Mouse (Mus musculus) cerebellum, postnatal 14 days (tissue): ENCODE data around the gene Hdac4.

Experiments
- DNase-seq, 2 experiments: peaks; one replicate each; pipeline ENCODE4 v3.0.0; 2021; ENCODE audit warnings: mixed read lengths in 2 of 2

Gene Hdac4

GRCm38 (mm10) chr1:91959891-91960290, 235.6 kb downstream of the Hdac4 start:
- DNase-seq, result no peak

GRCm38 (mm10) chr1:91959044-91959443, 236.5 kb downstream of the Hdac4 start:
- no peak for DNase-seq

GRCm38 (mm10) chr1:91956229-91956628, 239.3 kb downstream of the Hdac4 start:
- no peak for DNase-seq

- no peak for DNase-seq
Measured at GRCm38 (mm10) chr1:91954954-91955353, 240.5 kb downstream of the Hdac4 start.

GRCm38 (mm10) chr1:91952912-91953311, 242.6 kb downstream of the Hdac4 start:
- no peak for DNase-seq

DNA sequence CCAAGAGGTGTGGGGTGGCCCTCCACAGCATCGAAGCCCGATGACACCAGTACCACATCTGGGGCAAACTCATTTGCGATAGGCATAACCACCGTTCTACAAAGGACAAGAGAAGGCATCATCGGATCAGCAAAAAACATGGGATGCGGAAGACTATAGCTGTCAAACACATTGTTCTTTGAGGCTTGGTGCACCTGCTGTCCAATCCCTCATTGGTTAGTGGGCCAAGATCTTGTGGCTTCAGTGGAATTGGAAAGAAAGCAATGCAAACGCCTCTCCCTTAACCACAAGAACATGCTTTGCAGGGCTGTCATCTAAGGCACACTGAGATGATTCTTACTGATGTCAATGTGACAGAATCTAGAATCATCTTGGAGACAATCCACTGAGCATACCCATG, 248.1 kb downstream of the Hdac4 start:
- no peak for DNase-seq

DNA sequence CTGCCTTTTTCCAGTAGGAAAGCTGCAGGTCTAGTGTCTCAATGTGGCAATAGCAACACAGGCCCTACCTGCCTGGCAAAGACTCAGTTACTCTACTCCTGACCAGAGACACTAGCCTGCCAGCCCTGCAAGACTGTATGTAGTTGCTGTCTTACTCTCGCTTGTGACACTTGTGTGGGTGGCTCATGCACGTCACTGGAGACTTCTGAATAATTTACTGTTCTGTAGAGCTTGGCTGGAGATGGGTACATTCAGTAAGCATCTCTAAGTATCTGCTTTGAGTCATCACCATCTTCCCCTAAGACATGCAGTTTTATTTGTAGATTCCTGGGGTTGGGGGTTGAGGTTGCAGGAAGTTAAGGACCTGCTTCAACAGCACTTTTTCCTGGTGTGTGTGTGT, 252.9 kb downstream of the Hdac4 start:
- DNase-seq, result no peak

DNA sequence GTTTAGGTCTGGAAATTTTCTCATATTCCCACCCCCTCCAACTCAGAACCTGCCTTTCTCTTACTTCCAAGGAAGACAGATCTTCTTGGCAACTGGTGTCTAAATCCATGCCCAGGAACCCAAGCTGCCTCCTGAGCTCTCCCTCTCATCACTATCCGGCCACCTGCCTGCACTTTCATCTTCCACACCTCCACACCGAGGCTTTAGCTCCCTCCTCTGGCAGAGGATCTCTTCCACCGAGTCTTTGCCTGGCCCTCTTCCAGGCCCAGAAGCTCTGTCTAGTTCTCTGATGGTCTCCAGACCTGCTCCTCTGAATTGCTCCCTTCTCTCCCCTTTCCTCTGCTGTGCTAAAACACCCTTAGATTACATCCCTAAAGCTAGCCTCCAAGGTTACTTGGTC, 253.5 kb downstream of the Hdac4 start:
- DNase-seq, result peak; percentile 65 to 70

- no peak for DNase-seq
Measured at GRCm38 (mm10) chr1:91941094-91941493, 254.4 kb downstream of the Hdac4 start.

- no peak for DNase-seq
Measured at GRCm38 (mm10) chr1:91935171-91935570, 260.3 kb downstream of the Hdac4 start.

- no peak for DNase-seq
Measured at GRCm38 (mm10) chr1:91933681-91934080, 261.8 kb downstream of the Hdac4 start.

DNA sequence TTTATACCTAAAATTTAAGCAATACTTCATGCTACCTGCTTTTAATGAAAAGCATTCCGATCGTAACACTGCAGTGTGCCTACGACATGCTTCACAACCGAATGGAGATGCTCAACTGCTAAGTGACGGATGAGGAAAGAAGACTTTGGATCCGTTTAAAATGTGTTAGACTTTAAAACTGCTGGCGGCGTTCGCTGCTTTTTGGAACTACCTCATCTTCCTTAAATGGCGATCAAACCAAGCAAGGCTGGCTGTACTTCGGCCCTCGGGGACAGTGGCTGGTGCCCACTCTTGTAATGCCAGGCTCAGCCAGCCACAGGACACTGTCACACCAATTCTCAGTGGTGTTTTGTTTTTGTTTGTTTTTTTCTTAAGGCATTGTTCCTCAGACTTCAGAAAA, 263.3 kb downstream of the Hdac4 start:
- no peak for DNase-seq

GRCm38 (mm10) chr1:91931786-91932185, 263.7 kb downstream of the Hdac4 start:
- peak; percentile 71 to 76 for DNase-seq

DNA sequence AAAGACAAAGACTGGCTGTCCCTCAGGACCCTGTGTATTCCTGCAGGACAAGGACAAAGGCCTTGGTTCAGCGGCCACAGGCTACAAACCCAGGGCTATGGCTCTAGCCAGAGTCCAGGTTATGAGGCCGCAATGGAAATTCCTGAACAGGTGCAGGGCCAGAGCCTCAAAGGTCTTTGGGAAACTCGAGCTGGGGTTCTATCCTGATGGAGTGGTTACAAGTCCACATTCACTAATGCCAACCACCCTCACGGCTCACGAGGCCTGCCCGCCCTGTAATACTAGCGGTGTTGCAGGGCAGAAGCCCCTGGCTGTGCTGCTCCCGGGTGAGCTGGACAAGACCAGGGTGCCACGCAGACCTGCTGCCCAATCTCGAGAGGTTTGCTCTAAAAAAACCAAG, 264.3 kb downstream of the Hdac4 start:
- no peak for DNase-seq

DNA sequence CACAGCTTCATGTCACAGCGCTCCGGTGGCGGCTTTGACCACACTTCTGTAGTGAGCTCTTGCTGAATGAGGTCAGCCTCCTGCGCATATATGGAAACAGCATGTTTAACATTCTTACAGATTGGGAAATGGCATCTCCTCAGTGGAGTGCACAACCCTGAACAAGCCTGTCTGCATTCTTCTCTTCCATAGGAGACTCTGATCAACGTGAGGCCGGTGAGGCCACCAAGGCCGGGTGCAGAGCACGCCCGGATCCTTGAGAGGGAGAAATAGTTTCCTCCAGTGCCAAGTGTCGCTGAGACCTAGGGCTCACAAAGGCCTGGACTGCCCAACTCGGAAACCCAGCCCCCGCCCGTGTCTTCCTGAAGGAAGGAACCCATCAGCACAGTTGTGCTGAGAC, 266.4 kb downstream of the Hdac4 start:
- no peak for DNase-seq

DNA sequence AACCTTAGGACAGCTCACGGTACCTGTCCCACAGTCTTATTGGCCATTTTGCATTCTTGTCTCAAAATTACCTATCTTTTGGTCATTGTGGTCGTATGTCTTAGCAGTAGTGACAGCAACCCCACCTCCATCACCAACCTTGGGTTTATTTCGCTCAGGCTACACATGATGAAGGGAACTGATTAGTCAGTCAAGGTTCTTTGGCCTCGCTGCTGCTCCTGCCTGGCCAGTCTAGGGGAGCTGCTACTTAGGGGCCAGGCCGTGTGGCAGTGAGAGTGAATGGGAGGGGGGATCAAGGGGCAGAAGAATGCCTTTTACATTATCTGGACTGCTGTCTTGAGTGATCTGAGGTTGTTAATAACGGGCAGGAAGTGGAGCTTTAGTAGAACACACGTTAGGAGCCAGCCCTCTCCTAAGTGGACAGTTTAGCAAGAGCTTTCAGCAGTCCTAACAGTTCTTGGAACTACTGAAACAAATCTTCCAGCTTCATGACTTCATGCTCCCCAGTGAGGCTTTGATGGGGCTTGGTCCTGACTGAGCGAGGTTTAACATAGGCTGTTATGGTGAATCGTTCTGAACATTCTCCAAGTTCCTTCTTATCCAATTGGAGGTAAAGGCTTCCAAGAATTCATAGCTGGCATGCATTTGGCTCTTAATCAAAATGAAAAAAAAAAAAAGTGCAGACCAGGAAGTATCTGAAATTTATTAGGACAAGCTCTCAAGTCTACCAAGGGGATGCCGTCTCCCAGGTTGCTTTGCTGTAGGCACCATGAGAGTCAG, 267.8 kb downstream of the Hdac4 start:
- DNase-seq, result no peak

DNA sequence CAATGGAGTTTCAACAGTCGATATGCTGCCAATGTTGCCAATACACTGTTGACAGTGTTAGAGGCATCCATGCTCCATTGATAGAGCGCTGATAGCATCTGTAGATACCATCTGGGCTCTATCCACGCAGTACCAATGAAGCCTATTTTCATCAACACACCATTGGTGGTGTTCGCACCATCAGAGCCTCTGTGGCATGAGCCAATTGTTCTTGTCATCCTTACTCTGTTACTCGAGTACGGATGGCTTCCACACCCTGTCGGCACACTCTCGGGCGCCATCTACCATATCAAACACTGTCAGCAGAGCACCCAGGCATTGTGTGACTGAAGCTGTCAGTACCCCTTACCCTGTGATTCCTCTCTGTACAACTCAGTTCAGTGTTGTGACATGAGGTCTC, 271.9 kb downstream of the Hdac4 start:
- no peak for DNase-seq

DNA sequence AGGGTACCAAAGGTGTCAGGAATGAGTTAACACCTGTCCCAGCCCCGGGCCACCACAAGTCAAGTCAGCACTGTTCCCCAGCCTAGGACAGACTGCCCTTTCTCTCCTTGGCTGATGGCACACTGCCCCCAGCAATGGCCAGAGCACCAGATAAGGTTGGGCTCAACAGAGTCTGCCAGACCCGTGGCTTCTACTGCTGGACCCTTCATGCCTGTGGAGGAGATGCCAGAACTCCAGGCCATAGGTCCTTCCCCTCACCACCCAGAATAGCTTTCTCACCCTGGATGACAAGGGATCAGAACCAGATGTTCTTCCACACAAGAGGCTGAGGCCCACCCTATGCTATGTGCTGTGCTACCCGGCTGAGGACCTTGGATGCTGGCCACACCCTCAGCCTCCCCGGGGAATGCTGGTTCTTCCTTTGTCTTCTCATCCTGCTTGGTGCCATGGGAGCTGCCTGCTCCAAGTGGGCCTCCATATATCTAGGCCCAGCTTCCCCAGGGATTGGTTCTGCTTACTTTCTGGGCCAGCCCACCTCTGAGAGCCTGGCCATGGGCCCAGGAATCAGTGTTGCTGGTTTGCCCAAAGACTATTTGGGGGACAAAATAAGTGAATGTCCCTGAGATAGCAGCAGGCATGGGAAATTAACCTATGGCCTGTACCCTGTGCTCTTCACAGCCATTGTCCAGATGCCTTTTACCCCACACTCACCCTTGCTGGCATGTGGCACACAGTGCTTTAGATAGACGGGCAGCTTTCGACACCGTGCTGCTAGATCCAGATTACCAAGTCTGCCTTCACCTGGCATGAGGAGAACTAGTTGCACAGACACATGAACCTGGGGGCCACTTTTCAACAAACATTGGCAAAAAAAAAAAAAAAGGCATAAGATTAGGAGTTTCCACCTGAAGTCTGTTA, 273.0 kb downstream of the Hdac4 start:
- no peak for DNase-seq

GRCm38 (mm10) chr1:91921702-91922101, 273.8 kb downstream of the Hdac4 start:
- no peak for DNase-seq

DNA sequence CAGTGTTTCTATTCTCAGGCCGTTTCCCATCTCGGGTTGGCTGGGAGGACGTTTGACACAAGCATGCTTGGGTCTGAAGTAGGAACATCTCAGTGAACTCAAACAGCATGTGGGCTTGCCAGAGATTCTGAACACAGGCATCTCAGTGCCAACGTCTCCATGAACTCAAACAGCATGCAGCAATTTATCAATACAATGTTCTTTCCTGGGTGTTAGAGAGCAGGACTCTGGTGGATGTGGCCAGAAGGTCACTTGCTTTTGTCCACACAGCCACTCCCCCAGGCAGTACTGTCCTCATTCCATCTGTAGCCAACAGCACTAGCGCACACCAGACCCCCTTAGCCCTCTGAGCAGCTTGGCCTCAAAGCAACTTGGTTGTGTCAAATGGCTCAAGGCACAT, 274.2 kb downstream of the Hdac4 start:
- DNase-seq, result no peak

DNA sequence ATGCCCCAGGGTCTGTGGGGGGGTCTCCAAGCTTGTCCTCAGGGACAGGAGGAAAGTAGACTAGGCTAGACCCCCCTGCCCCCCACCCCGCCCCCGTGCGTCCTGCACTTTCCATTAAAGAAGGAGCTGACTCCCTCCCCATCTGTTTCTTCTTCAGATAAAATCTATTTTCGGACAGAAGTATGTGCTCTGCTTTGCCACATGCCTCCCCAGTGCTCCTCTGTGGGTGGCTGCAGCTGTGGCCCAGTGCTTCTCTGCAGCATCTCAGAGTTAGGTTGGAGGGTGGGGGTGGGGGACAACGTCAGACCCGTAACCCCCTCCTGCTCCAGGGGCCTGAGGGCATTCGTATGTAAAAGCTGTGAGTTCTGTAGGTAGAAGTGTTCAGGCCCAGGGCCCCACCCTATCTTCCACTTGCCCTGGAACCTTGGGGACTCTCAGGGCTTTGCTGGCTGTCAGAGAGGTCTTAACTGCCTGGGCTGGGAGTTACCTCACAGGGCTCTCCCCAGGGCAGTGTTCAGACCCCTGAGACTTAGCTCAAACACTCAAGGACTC, 275.4 kb downstream of the Hdac4 start:
- DNase-seq, result no peak

- DNase-seq, result no peak
Measured at GRCm38 (mm10) chr1:91918257-91918800, 277.2 kb downstream of the Hdac4 start.

DNA sequence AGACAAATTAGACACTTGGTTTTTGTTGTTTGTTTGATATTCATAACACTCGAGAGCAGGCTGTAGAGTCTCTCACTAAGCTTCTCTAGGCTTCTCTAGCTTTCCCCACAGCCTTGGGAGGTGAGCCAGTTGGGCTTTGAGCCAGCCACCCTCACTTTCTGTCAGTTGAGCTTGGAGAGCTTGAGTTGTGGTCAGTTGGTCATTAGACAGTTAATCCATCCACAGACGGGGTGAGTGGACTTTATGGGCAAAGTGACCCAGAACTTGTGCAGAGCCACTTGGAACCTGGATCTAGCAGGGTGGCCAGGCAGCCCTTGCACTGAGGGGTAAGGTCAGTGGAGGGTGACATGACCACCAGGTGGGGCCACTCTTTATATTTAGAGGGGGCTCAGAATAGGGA, 277.9 kb downstream of the Hdac4 start:
- DNase-seq, result peak in 1 of 2 experiments; percentile 52
